8 mouse cellular contexts compared by ENCODE assay signal in genomic region chr10:8516916-8517524, GRCm38 (mm10). TPM values are rescaled to one million over a fixed set of nuclear protein-coding genes. Genes with fewer than 3 reads are reported as not detected.
DNase-seq lines count a peak whose midpoint lies in the region; ATAC-seq and TF ChIP-seq lines count a peak whose summit lies in the region.

No protein-coding gene starts in this region.

- WGBS in heart, embryonic 12.5 days, result 18% methylated on average over 9 of the region's 9 CpGs
- WGBS in heart, adult 2 months, result 38% methylated on average over 9 of the region's 9 CpGs
- 18% methylated on average over 9 of the region's 9 CpGs for WGBS in limb, embryonic 10.5 days
- 22% methylated on average over 9 of the region's 9 CpGs for WGBS in stomach, embryonic 16.5 days

- H3K4me2 ChIP-seq in heart, embryonic 12.5 days, result peak overlapping the region; percentile 92
- peak overlapping the region; percentile 89 for H3K4me2 ChIP-seq in stomach, embryonic 16.5 days (ENCODE audit: low read depth, low read length)

- peaks cover 35% of the 10 kb centered on the region for H3K27me3 ChIP-seq in heart, embryonic 12.5 days (replicated peaks)
- no peaks in the 10 kb centered on the region; the same call in 1 of the 2 replicates for H3K27me3 ChIP-seq in heart, adult 2 months (ENCODE audit: control insufficient read depth, insufficient read depth, low read length)
- peaks cover 33% of the 10 kb centered on the region for H3K27me3 ChIP-seq in limb, embryonic 10.5 days (ENCODE audit: low read depth, poor library complexity, severe bottlenecking)
- H3K27me3 ChIP-seq in stomach, embryonic 16.5 days (ENCODE audit: control insufficient read depth, insufficient read depth, low read length), result no peaks in the 10 kb centered on the region

- H3K9me3 ChIP-seq in heart, embryonic 12.5 days (replicated peaks), result peaks cover 5% of the 10 kb centered on the region
- no peaks in the 10 kb centered on the region for H3K9me3 ChIP-seq in limb, embryonic 10.5 days (replicated peaks)
- H3K9me3 ChIP-seq in stomach, embryonic 16.5 days (replicated peaks; ENCODE audit: control insufficient read depth, low read length), result 0 out of 2 replicates have a peak, but pooled peaks cover 4% of the 10 kb centered on the region

- no peak overlapping the region for H3K27ac ChIP-seq in heart, embryonic 12.5 days (ENCODE audit: poor library complexity, severe bottlenecking)
- no peak overlapping the region for H3K27ac ChIP-seq in heart, adult 2 months
- H3K27ac ChIP-seq in limb, embryonic 10.5 days, result no peak overlapping the region
- no peak overlapping the region for H3K27ac ChIP-seq in stomach, embryonic 16.5 days (ENCODE audit: low read length)

- no peak for TF ChIP-seq CTCF in heart, adult 2 months (IDR thresholded peaks at IDR 0.05)

- H3K79me2 ChIP-seq in heart, adult 2 months (replicated peaks; ENCODE audit: control insufficient read depth, insufficient read depth, low read length), result no peaks in the 10 kb centered on the region

- no peak for TF ChIP-seq EP300 in heart, adult 2 months (IDR thresholded peaks at IDR 0.05; ENCODE audit: insufficient read depth, low read depth, low read length)

- no peak for TF ChIP-seq POLR2A in heart, adult 2 months (IDR thresholded peaks at IDR 0.05; ENCODE audit: insufficient read depth, low read depth, low read length)

- ATAC-seq in heart, embryonic 12.5 days (ENCODE audit: insufficient number of reproducible peaks, low FRiP score), result no peak
- ATAC-seq in stomach, embryonic 16.5 days (ENCODE audit: insufficient read depth, low FRiP score), result no peak

- H3K4me1 ChIP-seq in heart, embryonic 12.5 days (replicated peaks), result peaks cover 12% of the 10 kb centered on the region
- no peaks in the 10 kb centered on the region; the same call in 1 of the 2 replicates for H3K4me1 ChIP-seq in heart, adult 2 months (ENCODE audit: control insufficient read depth, insufficient read depth, low read length)
- peaks cover 28% of the 10 kb centered on the region for H3K4me1 ChIP-seq in limb, embryonic 10.5 days
- peaks cover 4% of the 10 kb centered on the region; the same call in 1 of the 2 replicates for H3K4me1 ChIP-seq in stomach, embryonic 16.5 days (ENCODE audit: control insufficient read depth, insufficient read depth, low read length)

- 0 out of 2 replicates have a peak, but pooled peaks cover 3% of the 10 kb centered on the region for H3K36me3 ChIP-seq in heart, embryonic 12.5 days
- no peaks in the 10 kb centered on the region for H3K36me3 ChIP-seq in heart, adult 2 months (ENCODE audit: control insufficient read depth, insufficient read depth, low read length)
- H3K36me3 ChIP-seq in limb, embryonic 10.5 days, result peaks cover 3% of the 10 kb centered on the region; the same call in 1 of the 2 replicates
- no peaks in the 10 kb centered on the region for H3K36me3 ChIP-seq in stomach, embryonic 16.5 days (ENCODE audit: control insufficient read depth, insufficient read depth, low read length)

- H3K4me3 ChIP-seq in heart, embryonic 12.5 days, result peak overlapping the region; percentile 83
- no peak overlapping the region; the same call in 1 of the 2 replicates for H3K4me3 ChIP-seq in heart, adult 2 months
- H3K4me3 ChIP-seq in limb, embryonic 10.5 days, result peak overlapping the region; percentile 81
- H3K4me3 ChIP-seq in stomach, embryonic 16.5 days (replicated peaks; ENCODE audit: low read length), result peak overlapping the region; percentile 83

- intact Hi-C loops in heart, adult 2 months (cut with DNase I), result loop anchor here (5.0 kb wide), 1 partner anchor 275 kb away; no protein-coding TSS in a partner anchor

- no peak for DNase-seq in heart, adult 2 months
- peak; percentile 19 for DNase-seq in ES-CJ7 (ENCODE audit: low read depth, low spot score)
- peak; percentile 29 for DNase-seq in embryo, embryonic 11 days
- DNase-seq in limb, embryonic 10.5 days (ENCODE audit: low spot score), result peak; percentile 39
- no peak for DNase-seq in layer of hippocampus, postnatal 14 days (ENCODE audit: low spot score in 2 of 2)
- DNase-seq in thymus, adult 18-20 months, result no peak

- no peak overlapping the region for H3K9ac ChIP-seq in heart, embryonic 12.5 days
- no peak overlapping the region for H3K9ac ChIP-seq in heart, adult 2 months (ENCODE audit: low read depth, low read length)
- H3K9ac ChIP-seq in stomach, embryonic 16.5 days (ENCODE audit: low read length), result peak overlapping the region; percentile 80

RNA-seq across cellular contexts. Expression of gene Ust, which starts 1.6 kb away (rescaled TPM):
- 2.2 and 2.4 TPM in 2 replicates for polyA plus RNA-seq in heart, embryonic 12.5 days (2016; fragmentation: Nextera tagmentation; extraction: Ambion mirVana)
- 1 to 10 TPM; 1.6 to 1.7 TPM for total RNA-seq in heart, adult 2 months (2021)
- 1.1 and 1.3 TPM in 2 replicates for polyA plus RNA-seq in heart, adult 2 months (2012; rRNA removed)
- 3.0 and 3.5 TPM in 2 replicates for polyA plus RNA-seq in limb, embryonic 10.5 days (2016; fragmentation: Nextera tagmentation; extraction: Ambion mirVana)
- 3.4 TPM in 2 replicates for polyA plus RNA-seq in stomach, embryonic 16.5 days (2015; fragmentation: Nextera tagmentation; extraction: Ambion mirVana)
- 10 to 100 TPM; 69.9 to 72.9 TPM for total RNA-seq in layer of hippocampus, postnatal 14 days (2021)

Comparison
In these comparisons a context has a peak if more than half of its experiments do, and no peak if none do; other contexts are left out.
1. DNase-seq: peak in ES-CJ7 (single experiment), embryo, embryonic 11 days (single experiment) and limb, embryonic 10.5 days (single experiment); none in heart, adult 2 months (0 of 2), layer of hippocampus, postnatal 14 days (0 of 2) and thymus, adult 18-20 months (0 of 2).